Mouse (Mus musculus) right cerebral cortex, postnatal 25 days (tissue): ENCODE data around the gene Sec24d.

Source experiments
- DNase-seq: peaks from one replicate; pipeline ENCODE4 v3.0.0; 2022

Sec24d gene

GRCm38 (mm10) chr3:123411821-123412578, 144.7 kb downstream of the Sec24d start:
- DNase-seq = no peak

DNA sequence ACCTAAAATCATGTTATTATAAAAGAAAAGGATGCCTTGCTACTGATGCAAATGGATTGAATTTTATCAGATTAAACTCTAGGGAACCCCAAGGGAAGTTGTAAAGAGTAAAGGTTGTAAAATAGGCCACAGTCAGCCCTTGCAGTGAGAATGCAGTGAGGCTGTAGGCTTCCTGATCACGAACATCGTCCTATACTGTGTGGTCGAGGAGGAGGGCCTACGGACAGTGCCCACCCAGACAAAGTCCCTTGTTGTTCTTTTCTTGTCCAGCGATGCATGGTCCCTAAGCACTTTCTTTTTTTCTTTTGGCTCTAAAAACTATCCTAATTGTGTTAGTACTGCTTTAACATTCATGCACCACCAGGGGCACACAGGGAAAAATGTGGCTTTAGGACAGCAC, 145.9 kb downstream of the Sec24d start:
- DNase-seq = no peak
